Mouse (Mus musculus) mature B cell (primary cell): ENCODE results near the gene Cnn3.

Experiments used
- in situ Hi-C: fragments of 300-500 bp; cut with MboI; formaldehyde crosslinking; loops from 2 replicates; pipeline ENCODE4 v1.14.3; 2019

Cnn3 gene

DNA sequence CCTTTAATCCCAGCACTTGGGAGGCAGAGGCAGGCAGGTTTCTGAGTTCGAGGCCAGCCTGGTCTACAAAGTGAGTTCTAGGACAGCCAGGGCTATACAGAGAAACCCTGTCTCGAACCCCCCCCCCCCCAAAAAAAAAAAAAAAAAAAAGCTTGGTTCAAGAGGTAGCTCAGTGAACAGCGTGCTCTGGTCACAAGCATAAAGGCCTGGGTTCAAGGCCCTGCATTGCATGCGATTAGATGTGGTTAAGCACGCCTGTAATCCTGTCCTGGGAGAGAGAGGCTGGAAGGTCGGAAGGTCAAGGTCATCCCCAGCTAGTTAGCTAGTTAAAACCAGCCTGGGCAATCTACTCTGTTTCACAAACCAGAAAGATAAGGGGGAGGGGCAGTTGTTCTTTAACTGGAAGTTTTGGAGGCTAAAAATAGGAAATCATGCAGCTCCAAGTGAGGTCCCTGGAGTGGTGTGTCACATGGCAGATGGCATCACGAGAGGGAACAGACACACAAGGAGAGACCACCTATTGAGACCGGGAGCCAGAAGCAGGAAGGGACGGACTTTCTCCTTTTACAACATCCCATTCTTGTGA is 7.4 kb upstream of the Cnn3 start:
- in situ Hi-C loops: no loop called here

- in situ Hi-C loops: no loop called here
These were observed 3.9 kb upstream of the Cnn3 start for GRCm38 (mm10) chr3:121422405-121422804.

- in situ Hi-C loops: no loop called here
These were observed 573 bp downstream of the Cnn3 start for GRCm38 (mm10) chr3:121426621-121427519.

- in situ Hi-C loops: no loop called here
These were observed 1.2 kb downstream of the Cnn3 start for GRCm38 (mm10) chr3:121427520-121427908.

GRCm38 (mm10) chr3:121428230-121428629 is 1.9 kb downstream of the Cnn3 start:
- in situ Hi-C loops: no loop called here

DNA sequence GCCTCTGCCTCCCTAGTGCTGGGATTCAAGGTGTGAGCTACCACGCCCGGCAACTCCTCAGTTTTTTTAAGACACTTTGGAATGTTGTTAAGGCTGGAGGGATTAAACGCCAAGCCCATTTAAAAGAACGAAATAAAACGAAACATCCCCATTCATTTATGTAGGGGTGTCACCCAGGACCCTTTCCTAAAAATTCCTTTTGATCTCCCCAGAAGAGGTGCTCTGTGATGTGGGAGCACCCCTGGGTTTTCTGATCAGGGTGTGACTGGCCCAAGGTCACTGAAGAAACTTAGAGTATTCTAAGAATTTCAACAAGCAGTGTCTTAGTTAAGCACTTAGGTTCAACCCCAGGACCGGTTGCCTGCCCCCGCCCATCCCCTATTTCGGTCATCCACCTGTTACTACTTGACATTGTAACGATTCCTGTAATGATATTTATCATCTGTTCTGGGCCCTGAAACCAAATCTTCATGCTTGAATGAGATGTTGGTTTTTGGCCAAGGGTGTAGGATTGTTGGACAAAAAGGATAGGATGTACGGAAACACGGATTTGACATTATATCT is 2.5 kb downstream of the Cnn3 start:
- in situ Hi-C loops: no loop called here

DNA sequence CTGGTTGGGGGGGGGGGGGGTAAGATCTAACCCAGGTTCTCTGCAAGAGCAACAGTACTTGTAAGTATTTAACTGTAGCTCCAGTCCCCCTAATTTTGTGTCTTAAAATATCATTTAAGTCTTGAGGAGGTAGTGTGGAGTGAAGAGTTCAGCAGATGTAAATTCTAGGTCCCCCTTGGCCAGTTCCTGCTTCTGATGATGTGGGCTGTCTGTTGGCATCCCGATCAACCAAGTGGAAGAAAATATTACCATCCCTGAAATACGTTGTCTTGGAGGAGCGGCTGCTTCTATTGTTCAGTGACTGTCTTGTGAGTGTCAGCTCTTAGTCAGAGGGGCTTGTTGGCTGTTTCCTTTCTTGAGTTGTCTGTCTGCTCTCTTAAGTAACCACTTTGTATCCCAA is 3.2 kb downstream of the Cnn3 start:
- in situ Hi-C loops: no loop called here

DNA sequence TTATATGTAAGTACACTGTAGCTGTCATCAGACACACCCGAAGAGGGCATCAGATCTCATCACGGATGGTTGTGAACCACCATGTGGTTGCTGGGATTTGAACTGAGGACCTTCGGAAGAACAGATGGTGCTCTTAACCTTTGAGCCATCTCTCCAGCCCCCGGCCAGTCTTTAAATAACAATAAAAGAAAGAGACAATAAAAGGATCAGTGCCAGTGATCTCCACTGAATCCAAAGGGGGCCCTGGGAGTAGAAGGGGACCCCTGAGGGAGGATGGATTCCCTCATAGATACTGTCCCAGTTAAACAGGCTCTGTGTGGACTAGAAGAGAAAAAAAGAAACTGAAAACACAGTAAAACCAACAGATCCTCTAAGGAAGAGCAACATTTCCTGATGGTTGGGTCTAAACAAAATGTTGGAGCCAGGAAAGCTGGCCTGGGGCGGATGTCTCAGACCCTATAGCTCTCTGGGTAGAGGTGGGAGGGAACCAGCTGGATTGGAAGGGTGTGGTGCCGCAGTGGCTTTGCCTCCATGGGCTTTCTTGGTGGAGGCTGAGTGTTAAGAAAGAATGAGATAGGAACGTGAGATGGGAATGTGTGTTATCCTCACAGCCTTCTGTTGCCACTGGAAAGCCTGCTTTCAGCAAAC is 4.1 kb downstream of the Cnn3 start:
- in situ Hi-C loops: no loop called here

GRCm38 (mm10) chr3:121433359-121433758 is 7.1 kb downstream of the Cnn3 start:
- in situ Hi-C loops: no loop called here

DNA sequence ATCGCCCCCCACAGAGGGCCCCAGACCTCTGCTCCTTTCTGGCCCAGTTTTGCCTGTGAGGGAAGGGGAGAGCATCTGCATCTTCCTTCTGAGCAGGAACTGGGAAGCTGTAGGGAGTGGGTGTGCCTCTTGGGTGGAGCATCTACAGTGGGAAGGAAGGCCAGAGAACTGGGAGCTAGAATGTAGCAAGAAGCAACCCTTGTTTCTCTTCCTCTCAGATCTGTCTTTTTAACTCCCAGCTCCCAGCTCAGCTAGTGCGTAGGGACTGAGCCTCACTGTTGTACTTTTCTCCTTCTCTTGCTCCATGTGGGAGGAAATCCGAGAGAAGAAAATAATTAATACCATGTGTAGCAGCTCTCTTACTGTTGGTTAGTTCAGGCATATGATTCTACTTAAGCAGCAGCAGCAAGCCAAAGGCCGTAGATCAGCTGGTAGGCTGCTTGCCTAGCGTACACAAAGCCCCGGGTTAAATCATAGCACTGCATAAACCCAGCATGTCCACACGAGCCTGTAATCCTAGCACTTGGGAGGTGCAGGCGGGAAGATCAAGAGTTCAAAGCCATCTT is 7.8 kb downstream of the Cnn3 start:
- in situ Hi-C loops: no loop called here

GRCm38 (mm10) chr3:121435296-121435695 is 9.0 kb downstream of the Cnn3 start:
- in situ Hi-C loops: no loop called here

GRCm38 (mm10) chr3:121437070-121437469 is 10.8 kb downstream of the Cnn3 start:
- in situ Hi-C loops: no loop called here

GRCm38 (mm10) chr3:121437996-121438395 is 11.7 kb downstream of the Cnn3 start:
- in situ Hi-C loops: no loop called here

- in situ Hi-C loops: no loop called here
These were observed 13.4 kb downstream of the Cnn3 start for GRCm38 (mm10) chr3:121439623-121440161.

GRCm38 (mm10) chr3:121441504-121441903 is 15.2 kb downstream of the Cnn3 start:
- in situ Hi-C loops: no loop called here

DNA sequence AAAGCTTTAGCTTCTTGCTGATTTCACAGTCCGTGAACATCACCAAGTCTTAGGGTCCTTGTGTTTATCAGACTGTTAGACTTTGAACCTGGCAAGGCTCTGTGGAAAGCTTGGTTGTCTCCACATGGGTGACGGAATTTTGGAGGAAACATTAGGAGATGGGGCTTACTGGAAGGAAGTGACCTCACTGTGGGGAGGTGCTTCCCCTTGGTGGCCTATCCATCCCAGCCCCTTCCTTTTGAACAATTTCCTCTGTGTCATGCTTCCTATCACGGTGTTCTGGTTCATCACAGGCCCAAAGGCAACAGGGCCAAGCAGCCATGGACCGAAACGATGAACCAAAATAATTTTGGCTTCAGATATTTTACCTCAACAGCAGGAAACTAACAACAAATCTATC is 16.0 kb downstream of the Cnn3 start:
- in situ Hi-C loops: no loop called here

DNA sequence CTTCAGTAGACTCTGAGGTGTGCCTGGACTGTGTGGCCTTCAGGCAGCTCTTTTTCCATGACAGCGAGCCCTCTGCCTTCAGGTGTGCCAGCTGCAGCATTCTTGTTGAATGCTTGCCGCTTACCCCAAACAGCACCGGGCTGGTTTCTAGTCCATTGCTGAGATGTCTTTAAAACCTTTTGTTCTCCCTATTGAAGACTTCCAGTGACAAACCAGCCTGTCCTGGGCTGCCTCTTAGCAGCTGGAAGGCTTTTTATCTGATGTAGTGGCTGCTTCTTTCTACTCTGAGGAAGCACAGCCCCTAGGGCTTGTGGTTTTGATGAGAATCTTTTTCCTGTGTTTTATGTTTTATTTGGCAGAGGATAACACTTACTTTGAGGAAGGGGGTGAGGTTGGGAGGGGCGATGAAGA is 17.6 kb downstream of the Cnn3 start:
- in situ Hi-C loops: no loop called here

DNA sequence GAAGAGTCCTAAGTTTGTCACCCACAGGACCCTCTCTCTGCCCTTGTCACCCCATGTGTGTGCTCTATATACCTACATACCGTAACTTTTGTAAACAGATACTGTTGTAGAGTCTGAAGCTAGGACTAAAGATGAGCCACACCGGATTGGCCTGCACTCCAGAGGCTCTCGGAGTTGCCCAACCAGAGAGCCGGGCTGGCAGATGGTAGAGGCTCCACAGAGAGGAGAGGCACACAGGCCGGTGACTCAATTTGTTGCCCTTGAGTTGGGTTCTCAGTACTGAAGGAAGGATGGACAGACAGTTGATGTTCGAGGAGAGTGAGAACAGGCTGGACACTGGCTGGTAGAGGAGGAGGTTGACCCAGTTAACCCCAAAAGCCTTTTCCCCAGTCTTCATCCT is 18.1 kb downstream of the Cnn3 start:
- in situ Hi-C loops: no loop called here

DNA sequence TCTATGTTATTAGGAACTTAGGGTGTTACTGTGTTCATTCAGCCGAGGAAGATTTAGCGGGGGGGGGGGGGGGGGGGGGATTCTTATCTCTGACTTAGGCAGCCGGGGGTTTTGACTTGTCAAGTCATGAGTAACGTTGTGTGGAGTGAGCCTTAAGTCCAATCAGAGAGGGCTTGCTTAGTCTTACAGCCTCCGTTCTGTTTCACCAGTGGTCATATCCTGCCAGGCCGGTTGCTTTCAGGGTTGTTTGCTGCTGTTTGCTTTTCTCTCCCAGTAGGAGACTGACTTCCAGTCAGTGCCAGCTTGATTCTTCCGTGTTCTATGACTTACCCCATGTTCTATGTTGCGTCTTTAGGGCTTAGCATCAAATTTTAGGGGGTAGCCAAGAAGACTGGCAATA is 20.2 kb downstream of the Cnn3 start:
- in situ Hi-C loops: no loop called here

GRCm38 (mm10) chr3:121448029-121448468 is 21.8 kb downstream of the Cnn3 start:
- in situ Hi-C loops: no loop called here

GRCm38 (mm10) chr3:121448606-121449005 is 22.3 kb downstream of the Cnn3 start:
- in situ Hi-C loops: no loop called here

GRCm38 (mm10) chr3:121449527-121449926 is 23.2 kb downstream of the Cnn3 start:
- in situ Hi-C loops: no loop called here
